Mouse (Mus musculus) spleen, adult 2 months (tissue): Measurements from ENCODE around the gene Nr1i2.

ENCODE experiments used
- CTCF ChIP-seq: fragments of 200-500 bp; IDR thresholded peaks from 2 replicates; pipeline ENCODE4 v1.5.1; 2011; ENCODE audit warnings: mild to moderate bottlenecking, inconsistent platforms; ENCODE audit not compliant: insufficient read depth, insufficient read length, insufficient replicate concordance; ENCODE audit errors: extremely low read depth
- POLR2A ChIP-seq: fragments of 200-500 bp; IDR thresholded peaks from 2 replicates; pipeline ENCODE4 v1.6.1; 2011; ENCODE audit warnings: low read depth, low read length, inconsistent platforms

DNA sequence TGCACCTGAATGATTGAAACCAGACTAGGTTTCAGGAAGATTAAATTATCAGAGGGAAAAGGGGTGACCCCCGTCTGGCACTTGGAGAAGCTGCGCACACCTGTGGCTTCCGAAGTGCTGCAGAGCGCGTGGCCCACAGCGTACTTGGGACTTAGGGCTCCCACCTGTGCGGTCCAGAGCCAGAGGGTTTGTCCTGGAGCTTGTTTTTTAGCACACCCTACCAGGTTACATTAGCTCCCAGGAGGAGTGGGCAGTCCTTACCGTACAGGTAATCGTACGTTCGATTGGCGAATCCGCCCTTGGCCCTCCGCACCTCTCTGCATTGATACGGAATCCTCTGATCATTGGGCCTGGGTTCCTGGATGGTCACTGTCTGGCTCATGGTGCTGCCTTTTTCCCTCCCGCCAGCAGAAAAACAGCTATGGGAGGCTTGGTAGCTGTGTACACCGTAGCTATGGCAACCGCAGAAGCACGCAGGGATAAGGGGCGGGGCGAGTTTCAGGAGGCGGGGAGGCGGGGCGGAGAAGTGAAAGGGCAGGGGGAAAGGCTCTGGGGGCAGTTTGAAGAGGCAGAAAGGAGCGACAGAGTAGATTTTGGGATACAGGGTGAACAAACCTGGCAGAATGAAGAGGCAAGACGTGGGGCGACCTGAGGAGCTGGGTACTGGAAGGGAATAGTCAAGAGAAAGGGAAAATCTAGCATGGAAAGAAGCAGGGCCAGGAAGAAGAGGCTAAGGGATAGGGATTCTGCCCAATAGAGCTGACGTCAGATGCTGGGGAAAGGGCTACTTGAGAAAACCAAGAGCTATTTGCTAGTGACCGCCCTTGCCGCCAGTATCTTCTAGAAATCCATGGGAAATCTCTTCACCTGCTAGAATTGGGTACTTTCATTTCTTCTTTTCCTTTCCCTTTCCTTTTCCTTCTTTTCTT lies 47.0 kb upstream of the Nr1i2 start, which contains the start of gene Maats1:
- TF ChIP-seq CTCF (no peak), POLR2A (no peak)
